Mouse (Mus musculus) frontal cortex, postnatal 10 days (tissue): ENCODE results near the gene Nfkbia.

ENCODE experiments used
- DNase-seq, 2 experiments: peaks; one replicate each; pipeline ENCODE4 v3.0.0; 2022; ENCODE audit warnings: low spot score in 2 of 2, mixed read lengths in 1 of 2

The Nfkbia gene

DNA sequence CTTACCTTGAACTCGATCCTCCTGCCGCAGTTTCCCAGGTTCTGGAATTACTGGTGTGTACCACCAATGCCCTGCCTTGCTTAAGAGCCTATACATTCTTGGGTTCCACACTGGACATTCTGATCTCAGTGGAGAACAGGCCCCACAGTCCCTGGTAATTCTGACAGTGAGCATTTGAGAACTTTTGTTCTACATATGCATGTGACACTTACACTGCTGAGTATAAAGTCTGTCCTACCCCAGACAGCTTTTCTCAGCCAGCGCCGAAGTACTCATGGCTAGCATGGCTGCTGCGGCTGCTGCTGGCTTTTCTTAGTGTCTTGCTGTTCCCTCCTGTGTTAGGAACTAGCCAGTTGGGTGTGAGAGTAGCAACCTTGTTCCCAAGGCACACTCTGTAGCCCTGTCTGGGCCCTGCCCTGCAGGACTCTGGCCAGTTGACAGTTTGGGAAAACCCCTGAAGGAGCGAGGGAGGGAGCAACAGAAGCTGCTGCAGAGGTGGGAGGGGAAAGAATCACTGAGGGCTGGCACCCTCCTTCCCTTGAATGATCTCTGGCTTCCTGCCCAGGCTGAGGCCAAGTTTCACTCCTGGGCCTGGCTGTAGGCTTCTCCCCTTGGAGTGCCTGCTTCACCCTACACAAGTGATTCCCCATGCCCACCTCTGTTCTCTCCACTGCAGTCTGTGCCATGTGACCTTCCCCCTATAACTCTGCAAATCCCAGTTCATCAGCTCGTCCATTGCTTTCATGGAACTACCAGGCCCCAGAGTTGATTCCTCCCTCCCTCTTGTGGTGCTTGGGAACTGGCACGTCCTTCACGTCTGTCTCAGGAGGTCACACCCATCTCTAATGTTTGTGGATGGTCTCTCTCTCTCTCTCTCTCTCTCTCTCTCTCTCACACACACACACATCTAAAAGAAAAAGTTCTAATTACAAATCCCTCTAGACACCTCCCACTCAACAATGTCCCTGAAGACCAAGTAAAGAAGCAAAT is 49.3 kb downstream of the Nfkbia start:
- DNase-seq = peak in 1 of 2 experiments; percentile 52

DNA sequence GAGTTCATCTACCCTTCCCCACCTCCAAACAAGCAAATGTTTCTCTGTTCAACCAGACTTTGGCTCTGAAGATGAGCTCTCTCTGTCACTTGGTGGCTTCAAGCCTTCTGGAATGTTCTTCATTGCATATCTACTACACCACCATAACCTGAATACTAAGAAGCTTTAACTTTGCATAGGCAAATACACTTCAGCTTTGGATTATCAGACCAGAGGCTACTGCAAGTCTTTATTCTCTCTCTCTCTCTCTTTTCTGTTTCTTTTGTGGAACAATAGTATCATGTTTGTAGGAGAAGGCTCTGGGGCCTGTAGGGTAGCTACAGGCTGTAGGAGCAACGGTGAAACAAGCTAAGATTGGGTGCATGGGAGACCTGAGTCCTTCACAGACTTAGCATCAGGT is 50.2 kb downstream of the Nfkbia start:
- no peak for DNase-seq

DNA sequence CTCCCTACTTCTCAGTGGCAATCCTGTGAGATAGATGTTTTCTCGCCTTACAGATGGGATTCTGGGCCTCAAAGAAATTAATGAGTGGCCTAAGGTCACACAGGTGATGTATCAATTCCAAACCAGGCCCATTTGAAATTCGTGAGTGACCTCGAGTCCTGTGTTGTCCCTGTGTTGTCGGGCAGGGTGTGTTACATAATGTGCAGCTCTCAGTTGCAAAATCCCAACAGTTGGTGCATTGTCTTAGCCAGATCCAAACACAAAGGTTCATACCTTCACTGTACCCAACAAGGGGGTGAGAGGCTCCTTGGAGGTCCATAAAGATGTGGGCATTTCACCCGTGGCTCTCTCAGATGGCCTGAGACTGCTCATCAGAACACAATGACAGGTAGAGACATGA is 52.0 kb downstream of the Nfkbia start:
- no peak for DNase-seq
